Mouse (Mus musculus): ENCODE measurements at regions not wholly inside any gene's neighbourhood (a gene's known extent, or its start where the extent isn't known, plus 50 kb on each side); places are given as distances from the start of the nearest gene placed in this dataset.

- no peak for TF ChIP-seq POLR2A (IDR thresholded peaks at IDR 0.05; ENCODE audit: control insufficient read depth in 1 of 2, insufficient read depth in 1 of 2, low read depth in 1 of 2, low read length in 2 of 2, poor library complexity in 1 of 2)
- no peak for TF ChIP-seq POLR2AphosphoS5 (IDR thresholded peaks at IDR 0.05; ENCODE audit: borderline replicate concordance, low read depth, low read length)
- TF ChIP-seq SIN3A (IDR thresholded peaks at IDR 0.05; ENCODE audit: low read length), result no peak
These were observed 78.6 kb upstream of the Nap1l1 start (continued) for GRCm38 (mm10) chr10:111394421-111394820.

GRCm38 (mm10) chr10:111405071-111405470, 68.0 kb upstream of the Nap1l1 start:
- no peak overlapping the region for H3K27ac ChIP-seq (ENCODE audit: control insufficient read depth, low read depth, low read length)
- H3K9ac ChIP-seq (ENCODE audit: control insufficient read depth, low read depth, low read length, poor library complexity, severe bottlenecking), result no peak overlapping the region
- H3K4me1 ChIP-seq (ENCODE audit: control insufficient read depth in 1 of 2, insufficient read depth in 2 of 2, low read length in 2 of 2), result peaks cover 0 to 3% of the 10 kb centered on the region in 2 experiments; a peak in 1 of 4 replicates
- H3K27me3 ChIP-seq (ENCODE audit: control insufficient read depth in 1 of 2, insufficient read depth in 2 of 2, low read length in 2 of 2), result no peaks in the 10 kb centered on the region
- TF ChIP-seq USF1 (IDR thresholded peaks at IDR 0.05; ENCODE audit: low read depth, low read length), result no peak
- TF ChIP-seq POLR2AphosphoS5 (IDR thresholded peaks at IDR 0.05; ENCODE audit: borderline replicate concordance, low read depth, low read length), result no peak
- no peak for TF ChIP-seq MYC (IDR thresholded peaks at IDR 0.05; ENCODE audit: low read depth, low read length)
- TF ChIP-seq MAX (IDR thresholded peaks at IDR 0.05; ENCODE audit: low read length), result no peak
- no peak for TF ChIP-seq ZMIZ1 (IDR thresholded peaks at IDR 0.05; ENCODE audit: low read depth, low read length)
- TF ChIP-seq MYB (IDR thresholded peaks at IDR 0.05; ENCODE audit: low read depth, low read length), result no peak
- no peak for TF ChIP-seq MEF2A (IDR thresholded peaks at IDR 0.05; ENCODE audit: extremely low read depth, insufficient replicate concordance, low read depth, low read length, poor library complexity, severe bottlenecking)
- TF ChIP-seq MAFK (IDR thresholded peaks at IDR 0.05; ENCODE audit: borderline replicate concordance, low read depth, low read length), result no peak
- TF ChIP-seq SMC3 (IDR thresholded peaks at IDR 0.05; ENCODE audit: low read depth, low read length), result no peak
- H3K79me2 ChIP-seq (ENCODE audit: control insufficient read depth, insufficient read depth, low read length, poor library complexity), result no peaks in the 10 kb centered on the region
- no peak overlapping the region for H3K4me3 ChIP-seq (ENCODE audit: control insufficient read depth in 1 of 2, insufficient read depth in 1 of 2, low read depth in 2 of 2, low read length in 2 of 2)
- DNase-seq (ENCODE audit: low read depth, low spot score), result no peak
- no peaks in the 10 kb centered on the region for H3K36me3 ChIP-seq (ENCODE audit: control insufficient read depth in 1 of 2, insufficient read depth in 2 of 2, low read length in 2 of 2)
- no peaks in the 10 kb centered on the region for H3K9me3 ChIP-seq (replicated peaks; ENCODE audit: insufficient read depth, low read length)

DNA sequence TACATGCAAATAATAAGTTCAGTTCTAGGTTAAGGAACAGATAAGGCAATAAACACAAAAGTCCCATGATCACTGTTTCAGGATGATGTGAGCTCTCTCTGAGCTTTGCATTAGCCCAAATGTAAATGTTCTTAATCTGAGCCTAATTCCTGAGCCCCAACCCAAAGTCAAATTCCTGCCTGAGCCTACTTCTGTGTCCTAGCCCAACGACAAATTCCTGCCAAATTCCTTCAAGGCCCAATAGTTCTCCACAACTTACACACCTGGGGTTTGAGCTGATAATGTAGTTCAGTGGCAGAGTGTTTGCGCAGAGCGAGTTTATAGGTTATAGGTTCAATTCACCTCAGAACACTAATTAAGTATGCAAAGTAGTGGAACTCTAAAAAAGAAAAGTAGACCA, 64.1 kb upstream of the Nap1l1 start:
- H3K4me3 ChIP-seq (ENCODE audit: control insufficient read depth in 1 of 2, insufficient read depth in 1 of 2, low read depth in 2 of 2, low read length in 2 of 2), result no peak overlapping the region
- TF ChIP-seq BHLHE40 (IDR thresholded peaks at IDR 0.05; ENCODE audit: borderline replicate concordance, low read depth, low read length) (no peak), JUND (IDR thresholded peaks at IDR 0.05; ENCODE audit: low read depth, low read length) (no peak), MAX (IDR thresholded peaks at IDR 0.05; ENCODE audit: low read length) (no peak), SIN3A (IDR thresholded peaks at IDR 0.05; ENCODE audit: low read length) (no peak), POLR2AphosphoS2 (IDR thresholded peaks at IDR 0.05; ENCODE audit: low read length) (no peak), MXI1 (IDR thresholded peaks at IDR 0.05; ENCODE audit: low read depth, low read length) (no peak), NRF1 (IDR thresholded peaks at IDR 0.05; ENCODE audit: insufficient read depth, low read depth, low read length, poor library complexity, severe bottlenecking) (no peak), ELF1 (IDR thresholded peaks at IDR 0.05; ENCODE audit: low read depth, low read length) (no peak), MAZ (IDR thresholded peaks at IDR 0.05; ENCODE audit: low read depth, low read length) (no peak), RCOR1 (IDR thresholded peaks at IDR 0.05; ENCODE audit: low read depth, low read length) (no peak), EP300 (IDR thresholded peaks at IDR 0.05; ENCODE audit: low read depth in 1 of 2, low read length in 2 of 2) (no peak), MEF2A (IDR thresholded peaks at IDR 0.05; ENCODE audit: extremely low read depth, insufficient replicate concordance, low read depth, low read length, poor library complexity, severe bottlenecking) (no peak), TCF12 (IDR thresholded peaks at IDR 0.05; ENCODE audit: low read depth, low read length) (no peak), RAD21 (IDR thresholded peaks at IDR 0.05; ENCODE audit: low read depth, low read length) (no peak)
- H3K27me3 ChIP-seq (ENCODE audit: control insufficient read depth in 1 of 2, insufficient read depth in 2 of 2, low read length in 2 of 2), result no peaks in the 10 kb centered on the region; a peak in 1 of 4 replicates
- no peaks in the 10 kb centered on the region for H3K9me3 ChIP-seq (replicated peaks; ENCODE audit: insufficient read depth, low read length)
- no peaks in the 10 kb centered on the region for H3K79me2 ChIP-seq (ENCODE audit: control insufficient read depth, insufficient read depth, low read length, poor library complexity)
- no peak overlapping the region for H3K27ac ChIP-seq (ENCODE audit: control insufficient read depth, low read depth, low read length)
- no peak overlapping the region for H3K9ac ChIP-seq (ENCODE audit: control insufficient read depth, low read depth, low read length, poor library complexity, severe bottlenecking)
- no peak for DNase-seq (ENCODE audit: low read depth, low spot score)
- H3K36me3 ChIP-seq (ENCODE audit: control insufficient read depth in 1 of 2, insufficient read depth in 2 of 2, low read length in 2 of 2), result no peaks in the 10 kb centered on the region
- H3K4me1 ChIP-seq (ENCODE audit: control insufficient read depth in 1 of 2, insufficient read depth in 2 of 2, low read length in 2 of 2), result peaks cover 0 to 3% of the 10 kb centered on the region in 2 experiments; a peak in 1 of 4 replicates
